Mouse (Mus musculus) c-Kit-positive CD71-positive TER-119-positive erythroid progenitor cells, embryonic 14.5 days (primary cell): ENCODE data around the gene Cd9.

Source experiments
- DNase-seq: peaks from one replicate; pipeline ENCODE4 v3.0.0-alpha.2; 2013; ENCODE audit warnings: low spot score

Gene Cd9

GRCm38 (mm10) chr6:125494092-125494871 lies at the start of gene Cd9:
TSS of gene Cd9 (minus strand) at chr6:125494791.
- DNase-seq, result no peak

- DNase-seq, result no peak
Measured at GRCm38 (mm10) chr6:125541296-125541695, 46.7 kb upstream of the Cd9 start.

GRCm38 (mm10) chr6:125540826-125541225 lies 46.2 kb upstream of the Cd9 start:
- DNase-seq, result no peak

GRCm38 (mm10) chr6:125540199-125540598 lies 45.6 kb upstream of the Cd9 start:
- no peak for DNase-seq

- no peak for DNase-seq
Measured at GRCm38 (mm10) chr6:125539423-125539822, 44.8 kb upstream of the Cd9 start.

GRCm38 (mm10) chr6:125538469-125538868 lies 43.9 kb upstream of the Cd9 start:
- no peak for DNase-seq

- no peak for DNase-seq
Measured at GRCm38 (mm10) chr6:125534990-125535389, 40.4 kb upstream of the Cd9 start.

GRCm38 (mm10) chr6:125533104-125533650 lies 38.6 kb upstream of the Cd9 start:
- DNase-seq, result no peak

- peak; percentile 20 for DNase-seq
Measured at GRCm38 (mm10) chr6:125529479-125529878, 34.9 kb upstream of the Cd9 start.

- DNase-seq, result no peak
Measured at GRCm38 (mm10) chr6:125528614-125529200, 34.1 kb upstream of the Cd9 start.

GRCm38 (mm10) chr6:125526066-125526465 lies 31.5 kb upstream of the Cd9 start:
- DNase-seq, result no peak

GRCm38 (mm10) chr6:125524027-125524426 lies 29.4 kb upstream of the Cd9 start:
- DNase-seq, result no peak

- no peak for DNase-seq
Measured at GRCm38 (mm10) chr6:125521558-125522193, 27.1 kb upstream of the Cd9 start.

GRCm38 (mm10) chr6:125515503-125516315 lies 21.1 kb upstream of the Cd9 start:
- no peak for DNase-seq

GRCm38 (mm10) chr6:125512950-125513596 lies 18.5 kb upstream of the Cd9 start:
- no peak for DNase-seq

- DNase-seq, result no peak
Measured at GRCm38 (mm10) chr6:125511196-125511595, 16.6 kb upstream of the Cd9 start.

GRCm38 (mm10) chr6:125510645-125511044 lies 16.1 kb upstream of the Cd9 start:
- no peak for DNase-seq

- DNase-seq, result no peak
Measured at GRCm38 (mm10) chr6:125509783-125510182, 15.2 kb upstream of the Cd9 start.

GRCm38 (mm10) chr6:125506427-125506826 lies 11.8 kb upstream of the Cd9 start:
- no peak for DNase-seq

- DNase-seq, result no peak
Measured at GRCm38 (mm10) chr6:125504622-125505355, 10.2 kb upstream of the Cd9 start.
